Mouse (Mus musculus) neural tube, embryonic 12.5 days (tissue): ENCODE measurements around the gene Wdr82. TPM values are rescaled to one million over a fixed set of nuclear protein-coding genes. Genes with fewer than 3 reads are reported as not detected.

ENCODE experiments used
- ATAC-seq: fragments of 200-750 bp; cut with Nextera tagmentation; 2 replicates; pipeline ENCODE4 v1.8.0; 2017; ENCODE audit warnings: low read depth, mild to moderate bottlenecking, moderate TSS enrichment, moderate library complexity; ENCODE audit not compliant: low FRiP score
- H3K27ac ChIP-seq: fragments of 300-500 bp; sonication (generic); 2 replicates; pipeline ENCODE4 v1.5.1; 2016
- H3K27me3 ChIP-seq: fragments of 300-500 bp; sonication (generic); replicated peaks from 2 replicates; pipeline ENCODE4 v1.6.1; 2016; ENCODE audit warnings: mild to moderate bottlenecking
- H3K36me3 ChIP-seq: fragments of 300-500 bp; sonication (generic); 2 replicates; pipeline ENCODE4 v1.6.1; 2016; ENCODE audit warnings: mild to moderate bottlenecking
- H3K4me1 ChIP-seq: fragments of 300-500 bp; sonication (generic); 2 replicates; pipeline ENCODE4 v1.6.1; 2016
- H3K4me2 ChIP-seq: fragments of 300-500 bp; sonication (generic); replicated peaks from 2 replicates; pipeline ENCODE4 v1.6.1; 2016; ENCODE audit warnings: mild to moderate bottlenecking
- H3K4me3 ChIP-seq: fragments of 300-500 bp; sonication (generic); 2 replicates; pipeline ENCODE4 v1.5.1; 2016
- H3K9ac ChIP-seq: fragments of 300-500 bp; sonication (generic); 2 replicates; pipeline ENCODE4 v1.6.1; 2016; ENCODE audit warnings: mild to moderate bottlenecking
- H3K9me3 ChIP-seq: fragments of 300-500 bp; sonication (generic); 2 replicates; pipeline ENCODE4 v1.6.1; 2016; ENCODE audit warnings: mild to moderate bottlenecking
- WGBS: fragments of 180-500 bp; shearing (Covaris S2); methylation state at CpG from one replicate; pipeline ENCODE4 v1.1.7; 2016; 5-methylcytosine and 5-hydroxymethylcytosine counted together
- polyA plus RNA-seq: library from polyadenylated mRNA; unstranded; fragments of >200 nt; fragmentation: Nextera tagmentation; extraction: Ambion mirVana; gene quantifications from 2 replicates; pipeline ENCODE4 v1.2.1, GENCODE M21; 2016

Gene Wdr82
- polyA plus RNA-seq, 1 experiment from 2014 or later, result 27.6 TPM

DNA sequence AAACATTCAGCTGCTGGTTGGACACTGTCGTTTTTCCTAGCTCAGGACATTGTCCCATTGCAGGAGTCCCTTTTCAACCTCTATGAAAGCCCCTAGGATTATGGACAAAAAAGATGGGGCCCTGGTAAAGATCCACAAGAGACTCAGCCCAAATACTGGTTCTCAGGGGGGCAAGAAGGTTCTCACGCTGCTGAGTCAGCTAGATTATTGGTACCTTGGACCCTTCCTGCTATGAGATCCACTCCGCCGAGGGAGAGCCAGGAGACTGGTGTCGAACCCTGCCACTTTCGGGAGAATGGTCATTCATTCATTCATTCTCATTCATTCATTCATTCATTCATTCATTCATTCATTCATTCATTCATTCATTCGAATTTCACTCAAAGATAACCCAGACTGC is 46.2 kb downstream of the Wdr82 start:
- no peak overlapping the region for H3K27ac ChIP-seq
- no peak overlapping the region for H3K4me3 ChIP-seq
- ATAC-seq, result no peak
- no peaks in the 10 kb centered on the region for H3K27me3 ChIP-seq
- WGBS, result 88% methylated on average over 7 of the region's 7 CpGs
- peaks cover 30% of the 10 kb centered on the region for H3K36me3 ChIP-seq
- no peaks in the 10 kb centered on the region for H3K9me3 ChIP-seq
- no peak overlapping the region for H3K4me2 ChIP-seq
- peaks cover 4% of the 10 kb centered on the region; the same call in 1 of the 2 replicates for H3K4me1 ChIP-seq
- no peak overlapping the region for H3K9ac ChIP-seq

DNA sequence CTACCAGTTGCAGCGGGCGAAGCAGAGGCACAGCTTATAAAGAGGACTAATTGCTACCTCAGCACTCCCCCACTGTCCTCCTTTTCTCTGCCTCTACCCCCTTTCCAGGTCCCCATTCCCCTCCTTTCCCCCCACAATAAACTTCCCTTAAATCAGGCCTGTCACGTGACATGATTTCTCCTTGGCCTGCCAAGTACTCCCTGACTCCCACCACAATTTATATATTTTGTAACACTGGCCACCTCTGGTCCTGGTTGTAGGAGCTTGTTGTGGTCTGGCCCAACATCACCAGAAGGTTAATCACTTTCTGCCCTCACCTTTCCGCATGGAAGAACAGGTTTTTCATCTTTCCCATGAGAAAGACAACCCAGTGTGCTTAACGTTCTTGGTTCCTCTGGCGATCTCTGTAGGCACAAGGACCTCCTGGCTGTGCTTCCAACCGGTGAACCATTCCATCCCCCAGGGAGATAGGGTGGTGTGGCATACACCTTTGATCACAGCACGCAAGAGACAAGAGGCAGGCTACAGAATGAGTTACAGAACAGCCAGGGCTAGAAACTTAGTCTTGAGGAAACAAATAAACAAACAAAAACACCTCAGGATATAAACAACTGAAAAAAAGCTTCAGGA is 50.3 kb downstream of the Wdr82 start:
- Histone ChIP-seq H3K36me3 (no peaks in the 10 kb centered on the region), H3K27me3 (peaks cover 6% of the 10 kb centered on the region; the same call in 1 of the 2 replicates), H3K4me1 (peaks cover 4% of the 10 kb centered on the region; the same call in 1 of the 2 replicates), H3K9ac (no peak overlapping the region), H3K4me3 (no peak overlapping the region), H3K4me2 (no peak overlapping the region), H3K9me3 (no peaks in the 10 kb centered on the region), H3K27ac (no peak overlapping the region)
- ATAC-seq, result no peak
- WGBS, result 73% methylated on average over 8 of the region's 8 CpGs

DNA sequence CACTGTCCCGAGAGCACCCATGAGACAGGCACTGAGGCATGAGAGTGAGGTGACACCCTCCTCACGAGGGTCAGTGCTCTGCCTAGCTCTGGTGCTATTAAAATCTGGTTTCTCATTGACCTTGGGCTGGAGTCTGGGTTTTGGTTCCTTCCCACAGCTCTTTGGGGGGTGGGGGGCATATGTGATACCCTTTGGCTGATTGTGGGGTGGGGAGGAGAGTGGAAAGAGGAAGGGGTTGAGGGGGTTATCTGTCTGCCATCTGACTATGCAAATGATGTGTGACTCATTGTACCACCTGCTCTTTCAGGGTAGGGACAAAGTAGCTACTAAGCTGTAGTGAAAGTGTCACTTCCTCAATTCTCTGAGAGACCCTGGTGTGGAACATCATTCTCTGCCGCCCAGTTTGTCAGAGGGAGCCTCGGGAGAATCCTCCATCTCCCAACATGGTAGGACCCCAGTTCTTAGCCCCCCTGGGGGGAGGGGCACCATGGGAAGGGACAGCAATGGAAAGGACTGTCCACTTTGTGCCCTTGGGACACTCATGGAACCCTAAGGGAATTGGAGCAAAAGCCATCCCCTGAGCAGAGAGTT is 51.6 kb downstream of the Wdr82 start, which contains the start of gene Tlr9:
Tlr9 (plus strand) TSS at position 338 of the 591 bp plus-strand sequence.
- Histone ChIP-seq H3K4me2 (no peak within 1 kb of the TSS), H3K4me3 (no peak within 1 kb of the TSS), H3K27me3 (peaks cover 9% of the 10 kb centered on the region; the same call in 1 of the 2 replicates), H3K36me3 (no peaks in the 10 kb centered on the region), H3K27ac (no peak within 1 kb of the TSS), H3K9ac (no peak within 1 kb of the TSS), H3K9me3 (no peaks in the 10 kb centered on the region), H3K4me1 (peaks cover 10% of the 10 kb centered on the region; the same call in 1 of the 2 replicates)
- WGBS, result 71% methylated on average over 4 of the region's 4 CpGs
- ATAC-seq, result no peak

DNA sequence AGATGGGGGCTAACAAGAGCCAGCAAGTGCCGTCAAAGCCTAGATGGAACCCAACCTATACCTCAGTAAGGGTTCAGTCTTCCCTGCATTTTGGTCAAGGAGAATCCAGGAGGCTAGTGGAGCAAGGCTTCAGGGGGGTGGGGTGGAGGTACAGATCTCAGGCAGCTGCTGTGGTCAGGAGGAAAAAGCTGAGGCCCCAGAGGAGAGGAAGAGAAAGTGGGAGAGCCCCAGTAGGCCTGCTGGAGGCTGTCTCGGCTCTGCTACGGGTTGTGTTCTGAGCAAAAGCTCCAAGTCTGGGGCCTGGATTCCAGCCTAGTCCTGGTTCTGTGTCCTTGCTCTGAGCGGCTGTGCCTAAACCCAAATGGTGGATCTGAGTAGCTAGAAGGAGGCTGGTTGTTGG is 52.3 kb downstream of the Wdr82 start:
- H3K9me3 ChIP-seq, result no peaks in the 10 kb centered on the region
- H3K4me2 ChIP-seq, result no peak overlapping the region
- no peak overlapping the region for H3K27ac ChIP-seq
- WGBS, result 90% methylated on average over 4 of the region's 4 CpGs
- H3K4me3 ChIP-seq, result no peak overlapping the region
- peaks cover 9% of the 10 kb centered on the region; the same call in 1 of the 2 replicates for H3K27me3 ChIP-seq
- no peaks in the 10 kb centered on the region for H3K36me3 ChIP-seq
- H3K4me1 ChIP-seq, result peaks cover 10% of the 10 kb centered on the region; the same call in 1 of the 2 replicates
- H3K9ac ChIP-seq, result no peak overlapping the region
- no peak for ATAC-seq

DNA sequence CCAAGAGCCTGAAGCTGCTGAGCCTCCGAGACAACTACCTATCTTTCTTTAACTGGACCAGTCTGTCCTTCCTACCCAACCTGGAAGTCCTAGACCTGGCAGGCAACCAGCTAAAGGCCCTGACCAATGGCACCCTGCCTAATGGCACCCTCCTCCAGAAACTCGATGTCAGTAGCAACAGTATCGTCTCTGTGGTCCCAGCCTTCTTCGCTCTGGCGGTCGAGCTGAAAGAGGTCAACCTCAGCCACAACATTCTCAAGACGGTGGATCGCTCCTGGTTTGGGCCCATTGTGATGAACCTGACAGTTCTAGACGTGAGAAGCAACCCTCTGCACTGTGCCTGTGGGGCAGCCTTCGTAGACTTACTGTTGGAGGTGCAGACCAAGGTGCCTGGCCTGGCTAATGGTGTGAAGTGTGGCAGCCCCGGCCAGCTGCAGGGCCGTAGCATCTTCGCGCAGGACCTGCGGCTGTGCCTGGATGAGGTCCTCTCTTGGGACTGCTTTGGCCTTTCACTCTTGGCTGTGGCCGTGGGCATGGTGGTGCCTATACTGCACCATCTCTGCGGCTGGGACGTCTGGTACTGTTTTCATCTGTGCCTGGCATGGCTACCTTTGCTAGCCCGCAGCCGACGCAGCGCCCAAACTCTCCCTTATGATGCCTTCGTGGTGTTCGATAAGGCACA is 54.9 kb downstream of the Wdr82 start:
- Histone ChIP-seq H3K4me1 (peaks cover 10% of the 10 kb centered on the region; the same call in 1 of the 2 replicates), H3K27me3 (peaks cover 9% of the 10 kb centered on the region; the same call in 1 of the 2 replicates), H3K9ac (peak overlapping the region; percentile 53), H3K4me2 (peak overlapping the region; percentile 73), H3K27ac (no peak overlapping the region), H3K36me3 (no peaks in the 10 kb centered on the region), H3K9me3 (no peaks in the 10 kb centered on the region), H3K4me3 (peak overlapping the region; percentile 29)
- ATAC-seq, result 0 out of 2 replicates have a peak, but pooled peaks have one; percentile 8
- WGBS, result 63% methylated on average over 24 of the region's 24 CpGs

DNA sequence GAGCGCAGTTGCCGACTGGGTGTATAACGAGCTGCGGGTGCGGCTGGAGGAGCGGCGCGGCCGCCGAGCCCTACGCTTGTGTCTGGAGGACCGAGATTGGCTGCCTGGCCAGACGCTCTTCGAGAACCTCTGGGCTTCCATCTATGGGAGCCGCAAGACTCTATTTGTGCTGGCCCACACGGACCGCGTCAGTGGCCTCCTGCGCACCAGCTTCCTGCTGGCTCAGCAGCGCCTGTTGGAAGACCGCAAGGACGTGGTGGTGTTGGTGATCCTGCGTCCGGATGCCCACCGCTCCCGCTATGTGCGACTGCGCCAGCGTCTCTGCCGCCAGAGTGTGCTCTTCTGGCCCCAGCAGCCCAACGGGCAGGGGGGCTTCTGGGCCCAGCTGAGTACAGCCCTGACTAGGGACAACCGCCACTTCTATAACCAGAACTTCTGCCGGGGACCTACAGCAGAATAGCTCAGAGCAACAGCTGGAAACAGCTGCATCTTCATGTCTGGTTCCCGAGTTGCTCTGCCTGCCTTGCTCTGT is 55.5 kb downstream of the Wdr82 start:
- H3K4me2 ChIP-seq, result peak overlapping the region; percentile 73
- H3K27ac ChIP-seq, result no peak overlapping the region
- WGBS, result 8% methylated on average over 34 of the region's 34 CpGs
- no peaks in the 10 kb centered on the region for H3K36me3 ChIP-seq
- peak overlapping the region; percentile 29 for H3K4me3 ChIP-seq
- peak overlapping the region; percentile 53 for H3K9ac ChIP-seq
- peaks cover 10% of the 10 kb centered on the region; the same call in 1 of the 2 replicates for H3K4me1 ChIP-seq
- peaks cover 9% of the 10 kb centered on the region; the same call in 1 of the 2 replicates for H3K27me3 ChIP-seq
- peak; percentile 53 for ATAC-seq
- no peaks in the 10 kb centered on the region for H3K9me3 ChIP-seq

DNA sequence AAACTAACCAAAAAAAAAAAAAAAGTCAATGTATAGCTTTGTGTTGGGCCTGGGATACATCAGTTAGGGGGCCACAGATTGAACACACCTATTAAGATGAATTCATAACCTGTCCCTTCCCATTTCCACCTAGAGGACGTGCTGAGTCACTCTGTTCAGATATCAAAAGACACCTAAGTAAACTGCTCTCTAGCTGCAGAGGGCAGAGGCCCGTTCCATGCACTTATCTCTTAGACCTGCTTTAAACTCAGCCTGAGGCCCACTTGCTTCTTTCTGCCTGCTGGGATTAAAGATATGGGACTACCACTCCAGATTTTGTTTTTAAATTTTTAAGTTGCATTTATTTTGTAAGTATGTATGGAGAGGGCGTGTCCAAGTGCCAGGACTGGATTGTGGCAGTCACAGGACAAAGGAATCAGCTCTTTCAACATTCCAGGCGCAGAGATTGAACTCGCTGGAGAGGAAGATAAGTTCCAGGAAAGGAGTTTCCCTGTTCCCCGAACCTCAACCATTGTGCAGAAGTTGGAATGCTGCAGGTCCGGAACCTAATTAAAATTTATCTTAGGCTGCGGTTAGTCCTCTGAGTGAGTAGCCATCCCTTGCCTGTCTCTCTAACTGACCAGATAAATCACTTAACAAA is 57.2 kb downstream of the Wdr82 start:
- Histone ChIP-seq H3K27ac (no peak overlapping the region), H3K9me3 (no peaks in the 10 kb centered on the region), H3K4me3 (no peak overlapping the region), H3K4me2 (no peak overlapping the region), H3K4me1 (peaks cover 10% of the 10 kb centered on the region; the same call in 1 of the 2 replicates), H3K9ac (no peak overlapping the region), H3K36me3 (peaks cover 9% of the 10 kb centered on the region), H3K27me3 (peaks cover 9% of the 10 kb centered on the region; the same call in 1 of the 2 replicates)
- ATAC-seq, result no peak
- WGBS, result 82% methylated on average over 8 of the region's 8 CpGs

DNA sequence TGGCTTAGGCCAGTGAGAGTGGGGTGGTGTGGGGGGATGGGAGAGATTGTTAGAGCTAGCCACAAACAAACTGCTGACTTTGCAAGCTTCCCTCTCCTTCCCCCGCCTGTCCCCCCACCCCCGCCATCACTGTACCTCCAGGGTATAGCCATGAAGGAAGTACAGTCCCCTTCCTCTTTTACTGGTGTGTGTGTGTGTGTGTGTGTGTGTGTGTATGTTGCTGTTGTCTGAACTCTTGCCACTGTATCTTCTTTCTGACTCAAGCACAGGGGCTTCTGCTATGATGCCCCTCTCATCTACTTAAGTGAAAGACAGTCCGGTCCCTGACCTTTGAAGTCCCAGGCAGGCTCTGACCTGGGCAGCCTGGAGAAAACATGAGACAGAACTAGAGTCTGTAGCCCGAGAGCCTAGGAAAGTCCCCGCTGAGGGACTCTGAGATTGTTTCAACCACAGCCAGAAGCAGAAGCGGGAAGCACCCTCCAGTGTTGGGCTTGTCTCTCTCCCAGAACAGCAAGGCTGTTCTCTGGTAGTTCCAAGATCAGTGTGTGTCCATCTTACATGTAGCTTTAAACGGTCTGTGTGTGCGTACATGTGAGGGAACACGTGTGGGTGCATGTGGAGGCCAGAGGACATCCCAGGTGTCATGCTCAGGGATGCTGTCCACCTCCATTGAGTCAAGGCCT is 59.5 kb downstream of the Wdr82 start:
- Histone ChIP-seq H3K9ac (no peak overlapping the region), H3K4me3 (no peak overlapping the region), H3K9me3 (no peaks in the 10 kb centered on the region), H3K36me3 (peaks cover 32% of the 10 kb centered on the region), H3K27ac (no peak overlapping the region), H3K4me1 (peaks cover 10% of the 10 kb centered on the region; the same call in 1 of the 2 replicates), H3K4me2 (no peak overlapping the region), H3K27me3 (peaks cover 9% of the 10 kb centered on the region; the same call in 1 of the 2 replicates)
- 70% methylated on average over 9 of the region's 9 CpGs for WGBS
- no peak for ATAC-seq

DNA sequence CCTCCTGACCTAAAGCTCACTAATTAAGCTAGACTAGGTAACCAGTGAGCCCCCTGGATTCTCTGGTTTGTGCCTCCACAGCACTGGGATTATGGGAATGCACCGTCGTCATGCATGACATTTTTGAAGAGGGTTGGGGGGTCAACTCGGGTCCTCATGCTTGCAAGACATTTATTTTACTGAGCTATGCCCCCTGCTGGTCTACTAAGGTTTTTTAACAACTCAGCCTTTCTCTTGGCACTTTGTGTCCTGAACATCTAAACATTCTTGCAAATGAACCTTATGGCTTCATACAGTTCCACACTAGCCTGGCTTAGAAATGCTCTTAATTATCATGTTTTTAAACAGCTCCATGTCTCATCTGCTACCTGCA is 60.0 kb downstream of the Wdr82 start:
- H3K4me1 ChIP-seq, result peaks cover 9% of the 10 kb centered on the region; the same call in 1 of the 2 replicates
- H3K27me3 ChIP-seq, result peaks cover 5% of the 10 kb centered on the region; the same call in 1 of the 2 replicates
- 74% methylated on average over 3 of the region's 3 CpGs for WGBS
- ATAC-seq, result no peak
- no peak overlapping the region for H3K27ac ChIP-seq
- H3K4me3 ChIP-seq, result no peak overlapping the region
- H3K36me3 ChIP-seq, result peaks cover 37% of the 10 kb centered on the region
- H3K9me3 ChIP-seq, result no peaks in the 10 kb centered on the region
- H3K4me2 ChIP-seq, result no peak overlapping the region
- H3K9ac ChIP-seq, result no peak overlapping the region

DNA sequence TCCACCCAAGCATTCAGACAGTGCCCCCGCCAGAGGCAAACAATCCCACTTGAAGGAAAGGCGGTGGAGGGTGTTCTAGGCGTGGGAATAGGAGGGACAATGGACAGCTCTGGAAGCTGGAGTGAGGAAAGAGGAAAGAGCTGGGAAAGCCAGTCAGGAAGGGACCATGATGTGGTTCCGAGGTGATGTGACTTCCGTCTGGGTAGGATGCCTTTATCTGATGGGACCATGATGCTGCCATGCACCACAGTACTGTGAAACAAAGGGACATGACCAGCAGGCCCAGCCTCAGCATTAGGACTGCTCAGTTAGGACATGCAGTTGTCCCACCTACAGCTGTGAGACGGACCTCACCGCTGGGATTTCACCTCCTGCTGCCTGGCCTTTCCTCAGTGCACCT is 60.5 kb downstream of the Wdr82 start:
- no peak for ATAC-seq
- WGBS, result 85% methylated on average over 7 of the region's 7 CpGs
- H3K36me3 ChIP-seq, result peaks cover 41% of the 10 kb centered on the region
- no peak overlapping the region for H3K4me2 ChIP-seq
- no peak overlapping the region for H3K9ac ChIP-seq
- no peaks in the 10 kb centered on the region for H3K9me3 ChIP-seq
- 0 out of 2 replicates have a peak, but pooled peaks cover 4% of the 10 kb centered on the region for H3K4me1 ChIP-seq
- H3K4me3 ChIP-seq, result no peak overlapping the region
- no peak overlapping the region for H3K27ac ChIP-seq
- peaks cover 3% of the 10 kb centered on the region; the same call in 1 of the 2 replicates for H3K27me3 ChIP-seq

DNA sequence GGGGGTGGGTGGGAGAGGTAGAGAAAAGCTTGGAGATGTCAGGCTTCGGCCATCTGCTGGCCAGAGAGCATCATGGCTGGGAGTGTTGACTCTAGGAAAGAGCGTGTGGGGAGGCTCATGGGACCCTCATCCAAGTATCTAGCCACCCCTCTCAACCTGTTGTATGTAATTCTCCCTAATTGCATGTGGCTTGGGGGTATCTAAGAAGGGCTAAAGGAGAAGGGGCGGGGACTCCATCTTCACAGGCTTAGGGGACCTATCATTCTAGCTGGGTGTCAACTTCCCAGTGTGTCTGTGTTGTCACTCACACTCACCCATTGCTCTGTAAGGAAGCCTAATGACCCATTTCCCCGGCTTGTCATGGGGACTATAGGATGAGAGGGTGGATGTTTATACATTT is 61.1 kb downstream of the Wdr82 start:
- H3K9me3 ChIP-seq, result no peaks in the 10 kb centered on the region
- no peaks in the 10 kb centered on the region for H3K27me3 ChIP-seq
- no peak overlapping the region for H3K4me3 ChIP-seq
- H3K27ac ChIP-seq, result no peak overlapping the region
- ATAC-seq, result no peak
- H3K4me2 ChIP-seq, result no peak overlapping the region
- H3K9ac ChIP-seq, result no peak overlapping the region
- 84% methylated on average over 4 of the region's 4 CpGs for WGBS
- H3K36me3 ChIP-seq, result peaks cover 47% of the 10 kb centered on the region
- H3K4me1 ChIP-seq, result no peaks in the 10 kb centered on the region
